Mouse (Mus musculus) midbrain, postnatal 0 days (tissue): ENCODE measurements around the gene Rpe. TPM values are rescaled to one million over a fixed set of nuclear protein-coding genes. Genes with fewer than 3 reads are reported as not detected.

Source experiments
- ATAC-seq: fragments of 200-750 bp; cut with Nextera tagmentation; 2 replicates; pipeline ENCODE4 v1.8.0; 2017; ENCODE audit warnings: moderate number of reproducible peaks, mild to moderate bottlenecking, moderate TSS enrichment, moderate library complexity; ENCODE audit not compliant: low FRiP score
- DNase-seq: peaks from one replicate; pipeline ENCODE4 v3.0.0-alpha.2; 2015; ENCODE audit warnings: low spot score
- H3K27ac ChIP-seq: fragments of 300-500 bp; sonication (generic); 2 replicates; pipeline ENCODE4 v1.5.1; 2014; ENCODE audit warnings: low read depth, mild to moderate bottlenecking, low read length, mixed read lengths
- H3K27me3 ChIP-seq: fragments of 300-500 bp; sonication (generic); 2 replicates; pipeline ENCODE4 v1.6.1; 2014; ENCODE audit warnings: low read length, control low read depth, mixed read lengths; ENCODE audit not compliant: insufficient read depth
- H3K36me3 ChIP-seq: fragments of 300-500 bp; sonication (generic); 2 replicates; pipeline ENCODE4 v1.6.1; 2014; ENCODE audit warnings: low read length, control low read depth, mixed read lengths; ENCODE audit not compliant: insufficient read depth
- H3K4me1 ChIP-seq: fragments of 300-500 bp; sonication (generic); 2 replicates; pipeline ENCODE4 v1.6.1; 2014; ENCODE audit warnings: mild to moderate bottlenecking, control low read depth, antibody characterized with exemption, low read length, mixed read lengths; ENCODE audit not compliant: insufficient read depth
- H3K4me2 ChIP-seq: fragments of 300-500 bp; sonication (generic); 2 replicates; pipeline ENCODE4 v1.6.1; 2014; ENCODE audit warnings: low read depth, mild to moderate bottlenecking, low read length, mixed read lengths; ENCODE audit not compliant: poor library complexity, severe bottlenecking
- H3K4me3 ChIP-seq: fragments of 300-500 bp; sonication (generic); 2 replicates; pipeline ENCODE4 v1.5.1; 2014; ENCODE audit warnings: low read depth, mild to moderate bottlenecking, low read length, moderate library complexity
- H3K9ac ChIP-seq: fragments of 300-500 bp; sonication (generic); replicated peaks from 2 replicates; pipeline ENCODE4 v1.6.1; 2014; ENCODE audit warnings: mild to moderate bottlenecking, low read length, moderate library complexity, mixed read lengths; ENCODE audit not compliant: poor library complexity, severe bottlenecking
- H3K9me3 ChIP-seq: fragments of 300-500 bp; sonication (generic); 2 replicates; pipeline ENCODE4 v1.6.1; 2016; ENCODE audit warnings: low read length, control low read depth
- CTCF ChIP-seq: IDR thresholded peaks from 2 replicates; pipeline ENCODE4 v1.5.1; 2016; ENCODE audit warnings: antibody characterized with exemption, mild to moderate bottlenecking
- WGBS: fragments of 180-500 bp; shearing (Covaris S2); extraction: QIAGEN DNeasy Blood & Tissue Kit; methylation state at CpG from one replicate; pipeline ENCODE4 v1.1.7; 2014; 5-methylcytosine and 5-hydroxymethylcytosine counted together
- polyA plus RNA-seq: library from polyadenylated mRNA; unstranded; fragments of >200 nt; fragmentation: Nextera tagmentation; extraction: Ambion mirVana; gene quantifications from 2 replicates; pipeline ENCODE4 v1.2.1, GENCODE M21; 2015
- total RNA-seq: library from RNA; depleted of rRNA; stranded (reverse); fragments of >200 nt; gene quantifications from 2 replicates; pipeline ENCODE4 v1.2.3, GENCODE M21; 2014

The Rpe gene
- total and polyA plus RNA-seq, 2 experiments from 2014 or later: 18.2 to 24.9 TPM

DNA sequence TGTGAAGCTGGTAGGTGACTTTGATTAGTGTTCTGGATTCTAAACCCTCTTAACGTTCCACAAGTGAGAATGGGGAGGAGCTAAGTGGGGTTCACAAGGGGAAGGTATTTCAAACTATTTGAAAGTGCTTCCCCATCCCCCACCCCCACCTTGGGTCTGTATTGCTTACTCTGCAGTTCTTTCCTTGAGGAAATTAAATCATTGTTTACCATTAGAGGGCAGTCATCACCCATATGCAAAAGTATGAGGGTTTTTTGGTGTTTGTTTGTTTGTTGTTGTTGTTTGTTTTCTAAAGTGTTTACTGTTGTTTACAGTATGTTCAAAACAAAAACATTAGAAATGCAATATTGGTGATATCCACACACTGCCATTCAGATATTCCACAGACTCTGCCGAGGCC is 22.0 kb upstream of the Rpe start:
- H3K9me3 ChIP-seq: no peaks in the 10 kb centered on the region
- no peak overlapping the region for H3K27ac ChIP-seq
- no peaks in the 10 kb centered on the region for H3K27me3 ChIP-seq
- H3K36me3 ChIP-seq: peaks cover 10% of the 10 kb centered on the region; the same call in 1 of the 2 replicates
- no peak overlapping the region for H3K9ac ChIP-seq
- H3K4me3 ChIP-seq: no peak overlapping the region
- H3K4me1 ChIP-seq: no peaks in the 10 kb centered on the region
- TF ChIP-seq CTCF: peak; percentile 56
- WGBS: 33% methylated on average over 2 of the region's 2 CpGs
- ATAC-seq: no peak
- no peak for DNase-seq
- no peak overlapping the region for H3K4me2 ChIP-seq

DNA sequence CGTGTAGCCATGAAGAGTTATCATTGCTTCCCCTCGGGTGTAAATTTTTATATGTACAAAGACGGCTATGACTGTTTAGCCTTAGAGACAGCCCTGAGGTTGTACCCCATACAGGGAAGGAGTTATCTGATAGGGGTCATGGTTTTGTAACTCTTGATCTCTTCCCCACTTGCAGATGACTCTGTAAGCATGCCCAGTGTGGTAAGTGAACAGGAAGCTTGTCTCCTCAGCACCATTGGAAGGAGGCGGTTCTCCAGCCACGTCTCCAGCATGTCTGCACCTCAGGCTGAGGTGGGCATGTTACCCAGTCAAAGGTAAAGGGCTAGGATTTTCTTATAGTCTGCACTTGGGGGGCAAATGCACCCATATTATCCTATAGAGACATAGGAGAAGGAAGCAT is 17.7 kb upstream of the Rpe start:
- no peak overlapping the region for H3K9ac ChIP-seq
- H3K36me3 ChIP-seq: 0 out of 2 replicates have a peak, but pooled peaks cover 4% of the 10 kb centered on the region
- H3K4me2 ChIP-seq: no peak overlapping the region
- TF ChIP-seq CTCF: no peak
- H3K27ac ChIP-seq: no peak overlapping the region
- no peaks in the 10 kb centered on the region for H3K9me3 ChIP-seq
- no peak overlapping the region for H3K4me3 ChIP-seq
- DNase-seq: no peak
- no peaks in the 10 kb centered on the region for H3K27me3 ChIP-seq
- no peaks in the 10 kb centered on the region for H3K4me1 ChIP-seq
- ATAC-seq: no peak
- WGBS: 92% methylated on average over 5 of the region's 5 CpGs

DNA sequence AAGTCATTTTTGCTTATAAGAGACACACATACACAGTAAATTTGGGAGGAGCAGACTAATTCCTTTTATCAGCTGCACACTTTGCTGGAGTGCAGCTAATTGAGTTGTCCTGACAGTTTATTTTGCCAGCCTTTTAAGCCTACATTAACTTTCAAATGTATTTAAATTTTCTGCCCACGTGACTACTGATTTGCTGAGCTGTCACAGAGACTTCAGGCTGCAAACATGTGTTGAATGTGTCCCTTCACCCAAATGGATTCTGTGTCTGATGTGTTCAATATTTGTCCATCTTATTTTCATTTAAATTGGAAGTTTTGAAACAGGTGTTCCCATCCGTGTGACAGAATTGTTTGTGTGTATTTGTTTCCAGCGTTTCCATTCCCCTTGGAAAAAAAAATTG is 8.9 kb upstream of the Rpe start:
- Histone ChIP-seq H3K4me2 (no peak overlapping the region), H3K27ac (no peak overlapping the region), H3K9me3 (no peaks in the 10 kb centered on the region), H3K4me1 (no peaks in the 10 kb centered on the region), H3K27me3 (no peaks in the 10 kb centered on the region), H3K4me3 (no peak overlapping the region), H3K36me3 (0 out of 2 replicates have a peak, but pooled peaks cover 2% of the 10 kb centered on the region), H3K9ac (no peak overlapping the region)
- 54% methylated on average over 3 of the region's 3 CpGs for WGBS
- no peak for TF ChIP-seq CTCF
- ATAC-seq: no peak
- no peak for DNase-seq

DNA sequence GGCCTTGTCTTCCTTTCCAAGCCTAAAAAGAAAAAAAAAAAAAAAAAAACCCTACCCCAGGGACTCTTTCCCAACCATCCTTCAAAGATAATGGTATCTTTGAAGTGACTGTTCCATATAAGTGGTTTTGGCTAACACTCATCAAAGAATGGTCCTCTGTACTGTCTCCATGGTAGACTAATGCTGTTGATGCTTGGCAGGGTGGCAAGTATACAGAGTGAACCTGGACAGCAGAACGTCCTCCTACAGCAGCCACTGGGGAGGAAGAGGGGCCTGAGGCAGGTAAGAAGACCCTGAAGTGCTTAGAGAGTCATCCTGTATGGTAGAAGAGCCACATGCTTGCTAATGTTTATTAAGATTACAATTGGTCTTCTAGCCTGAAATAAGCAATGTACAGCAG is 8.3 kb upstream of the Rpe start:
- peak; percentile 40 for DNase-seq
- Histone ChIP-seq H3K36me3 (0 out of 2 replicates have a peak, but pooled peaks cover 2% of the 10 kb centered on the region), H3K4me2 (no peak overlapping the region), H3K9ac (no peak overlapping the region), H3K27me3 (no peaks in the 10 kb centered on the region), H3K27ac (no peak overlapping the region), H3K4me3 (no peak overlapping the region), H3K4me1 (no peaks in the 10 kb centered on the region), H3K9me3 (no peaks in the 10 kb centered on the region)
- 44% methylated on average over 1 of the region's 1 CpGs for WGBS
- no peak for TF ChIP-seq CTCF
- ATAC-seq: no peak

DNA sequence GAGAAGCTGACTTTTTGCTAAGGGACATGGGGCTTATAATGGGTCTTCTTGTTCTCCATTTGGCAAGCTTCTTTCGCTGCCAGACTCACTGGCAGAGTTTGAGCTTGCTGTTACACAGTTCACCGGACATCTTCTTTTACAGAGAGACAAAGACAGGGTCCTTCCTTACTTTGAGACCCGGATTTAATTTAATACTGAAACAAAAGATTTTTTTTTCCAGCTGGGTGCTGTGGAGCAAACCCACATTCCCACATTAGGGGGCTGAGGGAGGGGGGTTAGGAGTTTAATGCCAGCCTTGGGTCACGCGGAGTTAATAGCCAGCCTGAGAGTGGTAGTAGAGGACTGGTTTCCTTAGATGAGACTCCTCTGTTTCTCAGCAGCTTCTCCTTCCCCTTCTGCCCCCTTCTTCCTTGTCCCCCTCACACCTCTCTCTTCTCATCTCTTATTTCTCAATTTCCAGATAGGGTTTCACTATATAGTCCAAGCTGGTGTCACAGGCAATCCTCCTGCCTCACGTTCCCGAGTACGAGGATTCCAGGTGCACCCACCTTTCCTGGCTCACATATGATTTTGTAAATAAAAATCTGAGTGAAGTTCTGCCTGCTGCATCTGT is 7.7 kb upstream of the Rpe start:
- no peak overlapping the region for H3K9ac ChIP-seq
- ATAC-seq (peak; percentile 82), DNase-seq (peak; percentile 76)
- TF ChIP-seq CTCF: no peak
- no peak overlapping the region for H3K4me3 ChIP-seq
- H3K4me2 ChIP-seq: no peak overlapping the region
- H3K36me3 ChIP-seq: 0 out of 2 replicates have a peak, but pooled peaks cover 2% of the 10 kb centered on the region
- no peaks in the 10 kb centered on the region for H3K4me1 ChIP-seq
- no peaks in the 10 kb centered on the region for H3K27me3 ChIP-seq
- no peaks in the 10 kb centered on the region for H3K9me3 ChIP-seq
- no peak overlapping the region for H3K27ac ChIP-seq
- 68% methylated on average over 8 of the region's 8 CpGs for WGBS

DNA sequence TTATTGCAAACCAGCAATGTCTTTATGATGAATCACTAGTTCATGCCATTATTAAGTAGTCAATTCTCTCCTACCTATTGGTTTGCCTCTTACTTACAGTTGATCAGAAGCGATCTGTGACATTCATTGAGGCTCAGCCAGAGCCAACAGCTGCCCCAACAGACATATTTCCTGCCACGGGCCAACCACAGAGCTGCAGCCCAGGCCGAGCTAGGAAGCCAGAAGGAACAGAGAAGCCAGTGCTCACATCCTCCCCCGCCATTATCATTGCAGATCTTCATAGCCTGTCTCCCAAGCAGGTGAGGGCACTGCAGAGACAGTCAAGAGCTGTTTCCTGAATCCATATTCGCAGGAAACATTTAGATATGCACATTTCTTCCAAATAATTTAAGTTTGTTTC is 6.4 kb upstream of the Rpe start:
- ATAC-seq (no peak), DNase-seq (no peak)
- no peak for TF ChIP-seq CTCF
- Histone ChIP-seq H3K4me1 (no peaks in the 10 kb centered on the region), H3K27ac (no peak overlapping the region), H3K9me3 (no peaks in the 10 kb centered on the region), H3K4me2 (no peak overlapping the region), H3K27me3 (no peaks in the 10 kb centered on the region), H3K9ac (no peak overlapping the region), H3K36me3 (0 out of 2 replicates have a peak, but pooled peaks cover 2% of the 10 kb centered on the region), H3K4me3 (no peak overlapping the region)
- WGBS: 84% methylated on average over 5 of the region's 5 CpGs
